Mouse (Mus musculus) liver, postnatal 0 days (tissue): ENCODE data around the gene Foxo6. TPM values are rescaled to one million over a fixed set of nuclear protein-coding genes. Genes with fewer than 3 reads are reported as not detected.

Source experiments
- ATAC-seq: fragments of 200-750 bp; cut with Nextera tagmentation; 2 replicates; pipeline ENCODE4 v1.8.0; 2017; ENCODE audit warnings: mild to moderate bottlenecking, moderate library complexity
- DNase-seq: peaks from one replicate; pipeline ENCODE4 v3.0.0-alpha.2; 2016
- H3K27ac ChIP-seq: fragments of 300-500 bp; sonication (generic); 2 replicates; pipeline ENCODE4 v1.5.1; 2014; ENCODE audit warnings: antibody characterized with exemption, moderate library complexity, mild to moderate bottlenecking, low read depth
- H3K27me3 ChIP-seq: fragments of 300-500 bp; sonication (generic); 2 replicates; pipeline ENCODE4 v1.6.1; 2014; ENCODE audit warnings: low read length, control low read depth, mixed read lengths; ENCODE audit not compliant: insufficient read depth
- H3K36me3 ChIP-seq: fragments of 300-500 bp; sonication (generic); replicated peaks from 2 replicates; pipeline ENCODE4 v1.6.1; 2014; ENCODE audit warnings: mild to moderate bottlenecking, control low read depth, low read length, moderate library complexity, mixed read lengths; ENCODE audit not compliant: insufficient read depth
- H3K4me1 ChIP-seq: fragments of 300-500 bp; sonication (generic); 2 replicates; pipeline ENCODE4 v1.6.1; 2014; ENCODE audit warnings: antibody characterized with exemption, mild to moderate bottlenecking, control low read depth; ENCODE audit not compliant: insufficient read depth
- H3K4me2 ChIP-seq: fragments of 300-500 bp; sonication (generic); 2 replicates; pipeline ENCODE4 v1.6.1; 2014; ENCODE audit warnings: low read depth, mild to moderate bottlenecking, low read length, moderate library complexity, mixed read lengths
- H3K4me3 ChIP-seq: fragments of 300-500 bp; sonication (generic); 2 replicates; pipeline ENCODE4 v1.5.1; 2014; ENCODE audit warnings: low read depth, low read length
- H3K9ac ChIP-seq: fragments of 300-500 bp; sonication (generic); replicated peaks from 2 replicates; pipeline ENCODE4 v1.6.1; 2014; ENCODE audit warnings: mild to moderate bottlenecking, moderate library complexity
- H3K9me3 ChIP-seq: fragments of 300-500 bp; sonication (generic); 2 replicates; pipeline ENCODE4 v1.6.1; 2016; ENCODE audit warnings: mild to moderate bottlenecking, control low read depth, low read length, mixed read lengths
- CTCF ChIP-seq: sonication (generic); IDR thresholded peaks from 2 replicates; pipeline ENCODE4 v1.5.1; 2016; ENCODE audit warnings: antibody characterized with exemption, low read depth
- EP300 ChIP-seq: IDR thresholded peaks from 2 replicates; pipeline ENCODE4 v1.6.1; 2016; ENCODE audit warnings: antibody characterized with exemption, low read depth, mild to moderate bottlenecking
- WGBS: fragments of 180-500 bp; shearing (Covaris S2); extraction: QIAGEN DNeasy Blood & Tissue Kit; methylation state at CpG from one replicate; pipeline ENCODE4 v1.1.7; 2014; ENCODE audit not compliant: insufficient replicate concordance; 5-methylcytosine and 5-hydroxymethylcytosine counted together
- polyA plus RNA-seq: library from polyadenylated mRNA; unstranded; fragments of >200 nt; fragmentation: Nextera tagmentation; extraction: Ambion mirVana; gene quantifications from 2 replicates; pipeline ENCODE4 v1.2.1, GENCODE M21; 2015

Gene Foxo6
- polyA plus RNA-seq, 1 experiment from 2014 or later, result not detected

- Histone ChIP-seq H3K9ac (no peak overlapping the region), H3K27ac (no peak overlapping the region), H3K27me3 (no peaks in the 10 kb centered on the region), H3K4me3 (no peak overlapping the region), H3K36me3 (no peaks in the 10 kb centered on the region), H3K4me1 (no peaks in the 10 kb centered on the region), H3K9me3 (no peaks in the 10 kb centered on the region), H3K4me2 (no peak overlapping the region)
- no peak for DNase-seq
- ATAC-seq, result no peak
- TF ChIP-seq CTCF, result no peak
- 63% methylated on average over 4 of the region's 4 CpGs for WGBS
Measured at GRCm38 (mm10) chr4:120325748-120326147, 38.6 kb upstream of the Foxo6 start.

- TF ChIP-seq CTCF (no peak), EP300 (no peak)
- Histone ChIP-seq H3K27ac (no peak overlapping the region), H3K9me3 (no peaks in the 10 kb centered on the region), H3K9ac (no peak overlapping the region), H3K36me3 (no peaks in the 10 kb centered on the region), H3K27me3 (no peaks in the 10 kb centered on the region), H3K4me3 (no peak overlapping the region), H3K4me2 (no peak overlapping the region), H3K4me1 (no peaks in the 10 kb centered on the region)
- 70% methylated on average over 6 of the region's 6 CpGs for WGBS
- DNase-seq (peak; percentile 7), ATAC-seq (no peak)
Measured at GRCm38 (mm10) chr4:120325051-120325450, 37.9 kb upstream of the Foxo6 start.

GRCm38 (mm10) chr4:120323858-120324257 is 36.7 kb upstream of the Foxo6 start:
- H3K4me3 ChIP-seq, result no peak overlapping the region
- H3K4me1 ChIP-seq, result no peaks in the 10 kb centered on the region
- H3K9ac ChIP-seq, result no peak overlapping the region
- DNase-seq (peak; percentile 5), ATAC-seq (no peak)
- no peaks in the 10 kb centered on the region for H3K36me3 ChIP-seq
- TF ChIP-seq CTCF (no peak), EP300 (no peak)
- 63% methylated on average over 1 of the region's 1 CpGs for WGBS
- no peak overlapping the region for H3K4me2 ChIP-seq
- H3K27ac ChIP-seq, result no peak overlapping the region
- no peaks in the 10 kb centered on the region for H3K9me3 ChIP-seq
- H3K27me3 ChIP-seq, result no peaks in the 10 kb centered on the region

- 15% methylated on average over 6 of the region's 6 CpGs for WGBS
- Histone ChIP-seq H3K4me3 (no peak overlapping the region), H3K9ac (no peak overlapping the region), H3K4me1 (no peaks in the 10 kb centered on the region), H3K4me2 (no peak overlapping the region), H3K27ac (no peak overlapping the region), H3K27me3 (no peaks in the 10 kb centered on the region), H3K36me3 (no peaks in the 10 kb centered on the region), H3K9me3 (no peaks in the 10 kb centered on the region)
- TF ChIP-seq EP300 (no peak), CTCF (peak; percentile 67)
- DNase-seq (peak; percentile 57), ATAC-seq (no peak)
Measured at GRCm38 (mm10) chr4:120323198-120323597, 36.0 kb upstream of the Foxo6 start.

- H3K4me1 ChIP-seq, result no peaks in the 10 kb centered on the region
- WGBS, result 45% methylated on average over 2 of the region's 2 CpGs
- no peaks in the 10 kb centered on the region for H3K27me3 ChIP-seq
- no peak overlapping the region for H3K27ac ChIP-seq
- no peak overlapping the region for H3K9ac ChIP-seq
- ATAC-seq (no peak), DNase-seq (no peak)
- H3K4me3 ChIP-seq, result no peak overlapping the region
- H3K9me3 ChIP-seq, result no peaks in the 10 kb centered on the region
- TF ChIP-seq CTCF, result no peak; the same call in 1 of the 2 replicates
- TF ChIP-seq EP300, result no peak
- H3K4me2 ChIP-seq, result no peak overlapping the region
- no peaks in the 10 kb centered on the region for H3K36me3 ChIP-seq
Measured at GRCm38 (mm10) chr4:120317541-120317940, 30.4 kb upstream of the Foxo6 start.

GRCm38 (mm10) chr4:120316716-120317115 is 29.6 kb upstream of the Foxo6 start:
- TF ChIP-seq EP300 (no peak), CTCF (no peak)
- 70% methylated on average over 4 of the region's 4 CpGs for WGBS

GRCm38 (mm10) chr4:120314571-120314970 is 27.4 kb upstream of the Foxo6 start:
- no peaks in the 10 kb centered on the region for H3K36me3 ChIP-seq
- no peak overlapping the region for H3K27ac ChIP-seq
- peaks cover 2% of the 10 kb centered on the region; the same call in 1 of the 2 replicates for H3K9me3 ChIP-seq
- H3K9ac ChIP-seq, result no peak overlapping the region
- H3K4me3 ChIP-seq, result no peak overlapping the region
- no peaks in the 10 kb centered on the region for H3K27me3 ChIP-seq
- TF ChIP-seq EP300, result no peak
- no peak for TF ChIP-seq CTCF
- DNase-seq, result no peak
- no peaks in the 10 kb centered on the region for H3K4me1 ChIP-seq
- no peak overlapping the region for H3K4me2 ChIP-seq
- 53% methylated on average over 3 of the region's 3 CpGs for WGBS
- ATAC-seq, result no peak

More at GRCm38 (mm10) chr4:120316716-120317115, 29.6 kb upstream of the Foxo6 start:
- H3K4me3 ChIP-seq, result no peak overlapping the region
- H3K36me3 ChIP-seq, result no peaks in the 10 kb centered on the region
- no peaks in the 10 kb centered on the region for H3K27me3 ChIP-seq
- DNase-seq (no peak), ATAC-seq (no peak)
- H3K27ac ChIP-seq, result no peak overlapping the region
- no peaks in the 10 kb centered on the region for H3K9me3 ChIP-seq
- no peak overlapping the region for H3K4me2 ChIP-seq
- H3K9ac ChIP-seq, result no peak overlapping the region
- no peaks in the 10 kb centered on the region for H3K4me1 ChIP-seq
